Mouse (Mus musculus) CH12.LX (cell line): ENCODE results near the gene Dcxr.

Experiments
- CHD2 ChIP-seq: IDR thresholded peaks from 2 replicates; pipeline ENCODE4 v1.6.1; 2011; ENCODE audit warnings: low read length, improper control_type of control experiment
- CTCF ChIP-seq, 2 experiments: IDR thresholded peaks in 1 of 2; conservative IDR thresholded peaks in 1 of 2; 2 replicates each; pipeline ENCODE4 v1.5.1; 2011 to 2012; ENCODE audit warnings: low read depth in 2 of 2, low read length in 2 of 2, improper control_type of control experiment in 1 of 2, inconsistent platforms in 1 of 2, mild to moderate bottlenecking in 1 of 2, moderate library complexity in 1 of 2
- ETS1 ChIP-seq: conservative IDR thresholded peaks from 2 replicates; pipeline ENCODE4 v1.6.1; 2012; ENCODE audit warnings: low read depth, mild to moderate bottlenecking, inconsistent platforms, low read length, improper control_type of control experiment, moderate library complexity
- POLR2AphosphoS2 ChIP-seq: IDR thresholded peaks from 2 replicates; pipeline ENCODE4 v1.6.1; 2011; ENCODE audit warnings: low read depth, low read length, improper control_type of control experiment

DNA sequence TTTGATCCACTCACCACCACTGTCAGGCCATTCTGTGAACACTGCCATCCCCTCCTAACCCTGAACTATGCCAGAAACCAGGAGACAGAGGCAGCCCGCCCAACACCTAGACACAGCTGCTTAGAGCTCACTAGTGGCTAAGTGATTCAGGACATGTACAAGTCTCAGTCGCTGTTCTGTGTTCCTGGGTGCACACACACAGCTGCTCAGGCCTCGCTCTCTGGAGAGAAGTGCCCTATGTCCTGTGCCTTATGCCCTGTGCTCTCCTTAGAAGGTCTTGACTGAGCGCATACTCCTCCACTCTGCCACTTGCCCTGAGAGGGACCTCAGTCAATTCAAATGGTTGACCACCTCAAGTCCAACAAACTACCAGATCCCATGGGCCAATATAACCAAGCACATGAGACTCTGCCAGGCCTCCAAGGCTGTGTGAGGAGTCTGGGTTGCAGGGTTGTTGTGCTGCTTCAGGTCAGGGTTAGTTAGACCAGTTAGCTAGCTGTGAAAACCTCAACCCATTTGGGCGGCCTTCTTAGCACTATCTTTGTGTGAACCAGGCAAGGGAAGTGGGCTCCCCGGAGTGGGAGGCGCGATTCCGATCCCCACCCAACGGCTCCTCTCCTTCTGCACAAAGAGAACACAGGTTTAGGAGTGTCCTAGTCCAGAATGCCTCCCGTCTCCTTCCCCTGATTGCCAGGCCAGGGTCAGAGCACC is 1.6 kb upstream of the Dcxr start:
- no peak for TF ChIP-seq CTCF (conservative IDR thresholded peaks at IDR 0.05 in 1 of 2, IDR thresholded peaks at IDR 0.05 in 1 of 2; ENCODE audit: low read depth in 2 of 2, low read length in 2 of 2)
- no peak for TF ChIP-seq CHD2
- TF ChIP-seq POLR2AphosphoS2: no peak
- TF ChIP-seq ETS1: no peak
